Mouse (Mus musculus) left cerebral cortex, adult 9 months (tissue): ENCODE measurements around the gene Slc7a11.

Experiments used
- DNase-seq, 2 experiments: peaks; one replicate each; pipeline ENCODE4 v3.0.0; 2022; ENCODE audit warnings: low spot score in 2 of 2

Slc7a11 gene

DNA sequence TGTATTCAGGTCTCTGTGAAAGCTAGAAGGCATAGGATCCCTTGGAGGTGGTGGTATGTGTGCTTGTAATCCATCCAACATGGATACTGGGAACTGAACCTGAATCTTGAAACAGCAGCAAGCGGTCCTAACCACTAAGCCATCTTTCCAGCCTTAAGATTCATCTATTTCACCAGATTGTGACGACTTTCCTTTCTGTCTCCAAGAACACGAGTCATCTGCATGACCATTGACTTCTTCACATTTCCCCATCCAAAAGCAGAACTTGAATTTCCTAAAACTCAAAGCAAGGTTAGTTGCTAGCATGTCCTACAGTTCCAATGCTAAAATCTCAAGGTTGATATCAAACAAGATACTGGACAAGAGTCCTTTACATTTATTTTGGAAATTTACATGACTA, 37.5 kb downstream of the Slc7a11 start:
- DNase-seq, result no peak

DNA sequence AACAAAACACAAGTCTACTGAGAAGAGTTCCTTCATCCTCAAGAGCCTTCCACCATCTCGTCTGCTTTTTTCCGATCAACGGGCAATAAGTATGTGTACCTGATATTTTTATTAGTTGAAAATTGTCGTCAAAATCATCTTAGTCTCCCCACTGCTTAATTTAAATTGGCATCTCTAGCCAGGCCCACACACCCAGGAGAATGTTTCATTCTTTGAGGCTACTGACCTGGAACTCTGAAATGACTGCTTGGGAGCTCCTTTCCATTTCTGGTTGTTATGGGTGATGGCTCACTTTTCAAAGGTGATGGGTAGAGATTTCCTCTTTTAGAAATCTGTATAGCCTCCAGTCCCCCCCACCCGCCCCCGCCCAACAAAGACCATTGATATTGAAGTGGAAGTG, 54.6 kb downstream of the Slc7a11 start:
- no peak for DNase-seq

DNA sequence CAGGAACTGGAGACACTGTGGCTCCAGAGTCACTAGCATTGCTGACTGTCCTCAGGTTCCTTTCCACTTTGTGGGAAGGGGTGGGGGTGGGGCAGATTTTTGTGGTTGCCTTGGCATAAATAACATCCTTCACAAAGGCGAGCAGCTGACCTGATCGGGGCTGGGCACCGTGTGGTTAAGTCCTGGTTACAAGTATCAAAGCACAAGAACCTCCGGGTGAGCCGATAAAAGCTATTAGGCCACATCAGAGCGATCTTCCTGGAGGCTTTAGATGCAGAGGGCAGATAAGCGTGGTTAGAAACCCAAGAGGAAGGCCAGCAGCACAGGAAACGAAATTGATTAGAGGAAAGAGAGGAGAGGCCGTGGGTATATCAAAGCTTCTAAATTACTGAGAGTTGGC, 55.1 kb downstream of the Slc7a11 start:
- no peak for DNase-seq

DNA sequence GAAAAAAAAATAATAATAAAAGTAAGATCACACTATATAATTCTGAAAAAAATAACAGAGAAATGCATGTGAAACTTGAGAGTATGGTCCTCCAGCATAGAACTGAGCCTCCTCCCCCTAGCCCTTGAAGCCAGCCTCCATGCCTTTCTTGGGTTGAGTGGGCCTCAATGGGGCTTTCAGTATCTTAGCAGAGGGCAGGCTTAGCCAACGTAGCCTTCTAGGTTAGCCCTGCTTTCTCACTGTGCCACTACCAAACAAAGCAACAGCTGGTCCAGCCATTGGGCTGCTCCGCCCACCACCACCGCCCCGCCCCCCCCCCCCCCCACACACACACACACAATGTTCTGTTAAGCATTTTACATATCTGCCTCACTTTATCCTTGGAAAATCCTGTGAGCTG, 56.1 kb downstream of the Slc7a11 start:
- DNase-seq, result no peak

DNA sequence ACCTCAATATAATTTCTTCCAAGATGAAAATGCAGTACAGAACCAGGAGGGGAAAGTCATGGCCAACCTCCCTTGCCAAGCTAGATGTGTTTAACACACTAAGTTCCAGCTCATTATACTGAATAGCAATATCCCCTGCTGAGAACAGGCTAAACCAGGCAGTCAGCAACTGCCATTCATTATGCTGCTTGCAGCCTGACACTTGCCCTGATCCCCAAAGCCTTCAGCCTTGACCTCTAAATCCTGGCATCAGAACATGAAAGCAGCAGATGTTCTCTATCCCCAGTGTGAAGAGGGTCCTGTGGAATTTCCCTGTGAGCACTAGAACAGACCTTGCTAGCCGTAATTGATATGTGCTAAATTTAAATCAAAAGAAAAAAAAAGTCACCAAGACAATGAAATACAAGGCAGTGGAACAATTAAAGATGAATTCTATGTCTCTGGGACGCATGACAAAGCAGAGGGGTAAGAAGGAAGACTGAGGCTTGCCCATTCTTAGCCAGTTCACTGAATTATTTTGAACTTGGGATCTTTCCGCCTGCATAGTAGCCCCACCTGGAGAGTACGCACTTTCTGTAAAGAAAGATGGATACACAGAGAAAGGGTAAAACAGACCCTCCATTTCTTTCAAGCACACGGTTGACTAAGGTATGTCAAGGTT, 56.7 kb downstream of the Slc7a11 start:
- DNase-seq, result no peak

DNA sequence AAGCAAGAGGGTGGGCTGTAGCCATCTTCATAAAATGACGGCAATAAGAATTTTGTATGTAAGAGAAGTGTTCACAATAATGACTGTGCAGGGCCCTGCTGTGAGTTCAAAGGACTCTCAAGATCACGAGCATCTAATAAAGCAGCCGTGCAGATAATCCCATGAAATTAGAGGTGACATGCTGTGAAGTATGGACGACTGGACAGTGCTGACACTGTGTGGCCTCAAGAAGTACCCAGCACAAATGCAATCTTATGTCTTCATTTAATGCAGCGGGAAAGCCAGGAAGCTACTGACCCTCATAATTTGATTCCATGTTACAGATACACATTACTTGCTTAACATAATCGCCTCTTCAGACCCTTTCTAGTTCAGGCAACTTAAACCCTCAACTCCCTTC, 57.3 kb downstream of the Slc7a11 start:
- DNase-seq, result no peak

DNA sequence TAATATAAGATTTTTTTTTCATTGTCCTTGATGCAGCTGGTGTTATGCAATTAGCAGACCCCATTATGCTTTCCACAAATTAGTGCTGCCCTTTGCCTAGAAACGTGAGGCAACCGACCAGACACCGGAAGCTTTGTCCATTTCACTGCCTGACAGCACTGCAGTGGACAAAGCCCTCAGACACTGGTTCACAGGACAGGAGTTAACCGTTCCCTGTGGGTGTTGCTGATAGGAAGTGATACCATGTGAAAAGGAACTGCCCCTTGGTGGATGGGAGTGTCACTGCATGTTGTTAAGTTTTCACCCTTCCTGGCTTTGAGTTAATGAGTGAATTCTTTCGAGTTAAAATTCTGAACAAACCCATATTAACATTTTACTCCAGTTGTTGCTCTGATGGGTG, 60.7 kb downstream of the Slc7a11 start:
- DNase-seq, result peak in 1 of 2 experiments; percentile 11

DNA sequence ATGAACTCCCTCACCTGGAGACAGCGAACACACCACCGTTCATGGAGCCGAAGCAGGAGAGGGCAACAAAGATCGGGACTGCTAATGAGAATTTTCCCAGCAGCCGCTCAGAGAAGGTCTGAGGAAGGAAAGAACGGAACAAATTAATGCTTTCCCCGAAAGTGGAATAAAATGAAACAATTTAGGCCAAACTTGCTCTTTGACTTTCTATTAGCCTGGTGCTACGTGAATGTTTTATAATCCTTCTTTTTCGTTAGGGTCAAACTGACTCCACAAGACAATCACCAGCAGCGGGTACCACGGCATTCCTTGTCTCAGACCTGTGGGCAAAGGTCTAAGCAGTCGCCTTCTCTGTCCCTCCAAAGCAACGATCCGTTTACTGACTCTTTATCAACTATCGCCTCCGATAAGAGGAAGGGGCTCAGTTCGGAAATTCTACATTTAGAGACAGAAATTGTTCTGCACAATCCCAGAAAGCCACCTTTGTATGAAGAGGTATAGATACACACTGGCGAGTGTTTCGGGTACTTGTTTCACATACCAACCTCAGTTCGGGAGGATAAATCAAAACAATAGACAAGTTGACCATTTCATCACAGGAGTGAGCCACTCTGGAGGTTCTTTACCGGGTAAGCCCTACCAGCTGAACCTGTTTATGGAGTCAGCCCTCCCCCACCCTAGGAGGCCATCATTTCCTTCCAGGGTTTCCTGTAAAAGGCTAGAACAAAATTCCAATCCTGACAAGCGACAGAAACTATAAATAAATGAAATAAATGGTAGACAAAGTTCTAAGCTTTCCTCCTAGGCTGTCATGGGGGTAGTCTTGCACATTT, 61.3 kb downstream of the Slc7a11 start:
- DNase-seq, result no peak

DNA sequence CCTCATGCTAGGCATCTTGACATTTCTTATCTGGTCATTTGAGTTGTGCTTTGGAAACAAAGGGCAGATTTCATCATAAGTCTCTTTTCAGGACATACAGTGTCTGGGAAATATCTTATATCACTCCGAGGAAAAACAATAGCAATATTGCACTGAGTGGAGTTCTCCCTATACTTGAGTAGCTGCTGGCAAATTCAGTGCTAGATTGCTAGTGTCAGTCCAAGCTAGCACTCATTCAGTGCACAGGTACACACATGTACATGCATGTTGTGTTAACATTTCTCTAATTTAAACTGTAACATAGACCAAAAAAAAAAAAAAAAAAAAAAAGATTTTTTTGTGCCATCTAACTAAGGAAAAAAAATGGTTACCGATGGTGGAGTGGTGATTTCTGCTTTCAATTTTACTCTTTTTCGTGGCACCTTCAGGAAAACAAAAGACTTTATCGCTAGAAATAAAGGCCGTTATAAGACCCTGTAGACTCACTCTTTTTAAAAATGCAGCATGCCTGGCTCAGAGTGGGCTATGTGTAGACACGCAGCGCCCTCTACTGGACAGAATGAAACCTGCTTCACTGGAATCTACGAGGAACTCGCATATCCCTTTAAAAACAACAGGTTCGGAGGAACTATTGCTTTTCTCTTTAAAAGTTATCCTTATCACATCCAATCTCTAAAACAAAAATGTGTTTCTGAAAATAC, 62.1 kb downstream of the Slc7a11 start:
- DNase-seq, result peak; percentile 39 to 90

DNA sequence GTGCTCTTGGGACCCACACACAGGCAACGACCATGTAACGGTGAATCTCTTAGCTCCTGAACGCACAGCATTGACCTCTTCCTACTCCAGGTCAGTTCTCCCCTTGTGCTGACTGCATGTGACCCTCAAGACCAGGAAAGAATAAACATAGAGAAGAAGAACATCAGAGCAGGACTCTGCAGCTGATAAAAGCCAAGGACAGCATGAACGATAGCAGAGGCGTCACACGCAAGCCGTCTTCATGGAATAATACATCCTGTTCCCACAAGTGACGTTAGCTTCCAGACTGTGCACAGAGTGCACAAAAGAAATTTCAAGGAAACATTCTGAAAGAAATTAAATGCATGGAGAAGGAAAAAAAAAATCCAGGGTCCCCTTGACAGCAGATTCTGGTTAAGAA, 63.5 kb downstream of the Slc7a11 start:
- no peak for DNase-seq

DNA sequence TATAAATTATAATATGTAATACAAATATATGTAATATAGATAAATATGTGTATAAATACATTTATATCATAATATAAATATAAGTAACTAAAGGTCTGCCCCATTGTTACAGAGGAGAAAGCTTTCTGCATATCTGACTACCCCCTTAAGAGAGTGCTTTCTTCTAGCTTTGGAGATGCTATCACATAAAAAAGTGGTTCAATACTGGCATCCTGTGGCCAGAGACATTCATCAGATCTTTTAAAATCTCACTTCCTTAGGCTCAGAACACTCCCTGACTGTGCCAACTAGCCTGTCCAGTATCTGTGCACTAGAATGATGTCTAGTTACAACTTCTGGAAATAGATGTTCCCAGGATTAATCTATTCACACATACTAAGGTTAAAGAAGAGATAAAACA, 67.9 kb downstream of the Slc7a11 start:
- DNase-seq, result no peak

DNA sequence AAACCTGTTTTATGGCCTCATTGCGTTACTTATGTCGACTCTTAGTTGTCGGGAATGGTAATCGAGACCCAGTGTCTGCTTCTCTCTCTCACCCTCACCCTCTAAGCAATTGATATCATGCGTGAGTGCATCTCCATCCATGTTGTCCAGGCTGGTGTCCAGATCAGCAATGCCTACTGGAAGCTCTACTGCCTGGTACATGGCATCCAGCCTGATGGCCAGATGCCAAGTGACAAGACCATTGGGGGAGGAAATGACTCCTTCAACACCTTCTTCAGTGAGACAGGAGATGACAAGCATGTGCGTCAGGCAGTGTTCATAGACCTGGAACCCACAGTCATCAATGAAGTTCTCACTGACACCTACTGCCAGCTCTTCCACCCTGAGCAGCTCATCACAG, 73.6 kb downstream of the Slc7a11 start:
- no peak for DNase-seq

DNA sequence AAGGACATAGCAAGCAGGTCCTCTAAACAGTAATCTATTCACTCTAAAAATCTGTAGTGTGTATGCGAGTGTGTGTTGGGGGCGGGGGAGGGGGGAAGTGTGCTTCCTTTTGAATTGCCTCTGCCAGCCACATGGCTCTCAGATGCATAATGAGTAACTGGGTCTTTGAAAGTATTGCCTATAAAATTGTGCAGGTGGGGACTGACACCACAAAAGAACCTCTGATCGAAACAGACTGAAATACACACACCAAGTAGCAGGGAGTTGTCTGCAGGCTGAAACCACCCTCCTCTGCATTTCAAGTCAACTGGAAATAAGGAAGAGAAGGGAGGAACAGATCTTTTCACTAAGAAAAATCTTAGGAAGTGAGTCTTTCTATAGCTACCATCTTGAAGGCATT, 76.2 kb downstream of the Slc7a11 start:
- no peak for DNase-seq

DNA sequence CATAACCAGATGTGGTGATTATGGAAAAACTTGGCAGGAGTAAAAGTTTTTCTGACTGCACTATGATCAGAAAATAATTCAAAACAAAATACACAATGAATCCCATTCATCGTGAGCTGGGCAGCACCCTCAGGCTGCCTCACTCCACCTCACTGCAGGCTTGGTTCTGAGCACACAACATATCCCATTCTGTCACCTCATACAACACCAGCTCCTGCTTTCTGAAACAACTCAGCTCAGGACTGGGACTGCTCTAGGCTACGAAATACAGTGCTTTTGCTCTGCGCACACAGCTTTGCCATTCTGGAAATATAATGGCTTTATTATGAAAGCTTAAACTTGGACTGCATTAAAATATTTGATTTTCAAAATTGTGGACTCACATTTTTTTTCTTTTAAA, 79.8 kb downstream of the Slc7a11 start:
- no peak for DNase-seq

DNA sequence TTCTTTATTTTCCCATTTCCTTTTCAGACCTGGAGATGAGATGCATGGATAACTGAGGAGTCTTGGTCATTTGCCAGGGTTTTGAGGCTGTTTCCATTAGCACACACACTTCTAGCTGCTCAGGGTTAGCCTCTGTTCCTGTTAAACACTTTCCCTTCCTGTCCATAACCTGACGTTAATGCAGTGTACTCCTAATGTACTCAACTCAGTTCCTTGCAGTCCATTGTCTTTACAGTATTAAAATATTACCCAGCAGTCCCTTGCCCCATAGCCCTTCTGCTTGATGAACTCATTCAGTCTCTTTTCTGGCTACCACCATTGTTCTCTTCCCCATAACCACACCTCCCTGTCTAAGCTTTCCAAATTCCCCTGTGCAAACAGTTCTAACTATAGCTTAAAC, 96.3 kb downstream of the Slc7a11 start:
- no peak for DNase-seq

DNA sequence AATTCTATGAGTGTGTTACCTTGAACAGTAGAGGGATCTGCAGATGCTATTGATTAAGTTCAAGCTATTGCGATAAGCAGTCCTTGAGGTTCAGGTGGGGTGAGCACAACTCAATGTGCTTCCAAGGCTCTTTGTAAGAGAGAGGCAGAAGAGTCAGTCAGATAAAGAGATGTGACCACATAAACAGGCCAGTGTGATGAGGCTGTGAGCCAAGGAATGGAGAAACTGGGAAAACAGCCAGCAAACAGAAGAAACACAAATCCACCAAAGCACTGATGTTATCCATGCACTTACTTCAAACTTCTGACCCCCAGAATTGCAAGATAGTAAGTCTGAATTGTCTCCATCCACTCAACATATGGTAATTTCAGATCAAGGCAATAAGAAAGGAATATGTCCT, 99.0 kb downstream of the Slc7a11 start:
- no peak for DNase-seq

DNA sequence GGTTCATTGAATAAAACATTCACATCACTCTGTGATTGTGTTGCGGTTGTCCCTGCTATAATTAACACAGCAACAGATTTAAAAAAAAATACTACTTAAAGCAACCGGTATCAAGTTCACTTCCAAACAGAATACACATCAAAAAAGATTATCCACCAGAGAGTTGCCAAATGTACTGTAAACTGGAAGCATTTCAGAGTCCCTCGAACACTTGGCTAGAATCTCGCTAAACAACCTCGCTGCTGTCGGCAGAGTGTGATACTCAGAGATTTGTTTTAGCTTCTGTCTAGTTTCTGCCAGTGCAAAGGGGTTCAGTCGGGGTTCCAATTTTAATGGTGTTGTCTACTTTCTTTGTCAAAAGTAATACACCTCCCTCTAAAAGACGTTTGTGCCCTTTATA, 118.9 kb downstream of the Slc7a11 start:
- no peak for DNase-seq

DNA sequence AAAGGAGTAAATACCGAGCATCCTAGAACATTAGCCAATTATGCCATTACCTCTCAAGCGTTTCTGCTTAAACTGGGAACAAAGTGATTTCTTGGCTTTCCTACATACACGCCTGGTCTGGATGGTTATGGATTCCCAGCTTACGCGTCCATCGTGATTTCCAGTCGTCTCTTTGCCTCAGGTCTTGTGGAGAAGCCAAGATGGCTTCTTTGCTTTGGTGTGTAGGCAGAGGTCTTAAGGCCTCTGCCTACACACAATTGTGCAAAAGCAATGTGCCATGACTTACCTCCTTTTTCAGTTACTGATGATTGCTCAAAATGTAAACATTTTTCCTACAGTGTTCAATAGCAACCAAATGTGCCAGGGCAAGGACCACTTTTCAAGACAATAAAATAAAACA, 119.5 kb downstream of the Slc7a11 start:
- DNase-seq, result no peak

DNA sequence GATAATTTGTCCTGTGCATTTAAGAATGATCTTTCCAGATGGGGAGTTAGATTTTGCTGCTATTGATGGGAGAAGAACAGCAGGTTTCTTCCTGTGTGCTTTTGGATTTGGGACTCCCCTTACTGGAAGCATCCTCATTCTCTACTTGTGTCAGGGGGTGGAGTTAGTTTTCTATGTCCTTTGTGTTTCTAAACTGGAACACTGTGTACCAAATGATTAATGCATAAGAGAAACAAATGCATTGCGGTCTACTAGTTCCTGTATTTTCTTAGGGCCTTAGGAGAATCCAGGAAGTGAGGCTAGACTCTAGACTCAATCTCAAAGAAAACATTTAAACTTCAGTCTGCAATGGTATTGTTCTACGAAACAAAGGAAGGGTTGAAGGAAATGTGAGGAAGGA, 122.6 kb downstream of the Slc7a11 start:
- no peak for DNase-seq

DNA sequence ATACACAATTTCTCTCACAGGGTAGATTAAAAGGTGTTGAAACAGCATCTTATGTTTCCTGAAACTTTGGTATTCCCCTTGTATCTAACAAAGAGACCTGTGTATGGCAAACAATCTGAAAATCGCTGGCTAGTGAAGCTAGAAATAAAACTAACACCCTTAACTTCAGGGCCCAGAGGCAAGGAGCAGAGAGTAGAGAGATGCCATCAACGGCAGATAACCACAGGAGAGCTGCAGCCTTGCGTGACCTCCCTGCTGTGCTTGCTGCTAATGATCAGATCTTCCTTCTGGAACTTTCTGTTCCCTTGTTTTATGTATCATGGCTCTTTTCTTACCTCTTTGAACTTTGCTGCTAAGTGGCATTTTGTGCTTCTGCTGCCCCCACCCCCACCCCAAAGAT, 125.3 kb downstream of the Slc7a11 start:
- no peak for DNase-seq

DNA sequence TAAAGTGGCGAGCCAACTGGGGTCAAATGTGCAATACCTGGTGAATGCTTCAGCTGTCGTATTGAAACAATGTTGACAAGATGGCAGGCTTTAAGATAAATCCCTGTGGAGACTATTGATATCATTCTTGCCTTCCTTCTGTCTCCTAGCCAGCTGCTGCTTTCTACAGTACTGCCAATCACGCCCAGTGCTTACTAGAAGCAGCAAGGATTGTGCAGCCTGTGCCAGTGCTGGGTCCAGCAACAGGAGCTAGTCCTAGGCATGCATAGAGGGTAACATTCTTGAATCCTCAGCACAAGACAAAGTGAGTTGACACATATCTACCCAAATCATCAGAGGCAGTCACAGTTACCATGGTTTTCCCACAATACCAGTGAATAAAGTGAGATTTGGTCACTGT, 129.6 kb downstream of the Slc7a11 start:
- no peak for DNase-seq

DNA sequence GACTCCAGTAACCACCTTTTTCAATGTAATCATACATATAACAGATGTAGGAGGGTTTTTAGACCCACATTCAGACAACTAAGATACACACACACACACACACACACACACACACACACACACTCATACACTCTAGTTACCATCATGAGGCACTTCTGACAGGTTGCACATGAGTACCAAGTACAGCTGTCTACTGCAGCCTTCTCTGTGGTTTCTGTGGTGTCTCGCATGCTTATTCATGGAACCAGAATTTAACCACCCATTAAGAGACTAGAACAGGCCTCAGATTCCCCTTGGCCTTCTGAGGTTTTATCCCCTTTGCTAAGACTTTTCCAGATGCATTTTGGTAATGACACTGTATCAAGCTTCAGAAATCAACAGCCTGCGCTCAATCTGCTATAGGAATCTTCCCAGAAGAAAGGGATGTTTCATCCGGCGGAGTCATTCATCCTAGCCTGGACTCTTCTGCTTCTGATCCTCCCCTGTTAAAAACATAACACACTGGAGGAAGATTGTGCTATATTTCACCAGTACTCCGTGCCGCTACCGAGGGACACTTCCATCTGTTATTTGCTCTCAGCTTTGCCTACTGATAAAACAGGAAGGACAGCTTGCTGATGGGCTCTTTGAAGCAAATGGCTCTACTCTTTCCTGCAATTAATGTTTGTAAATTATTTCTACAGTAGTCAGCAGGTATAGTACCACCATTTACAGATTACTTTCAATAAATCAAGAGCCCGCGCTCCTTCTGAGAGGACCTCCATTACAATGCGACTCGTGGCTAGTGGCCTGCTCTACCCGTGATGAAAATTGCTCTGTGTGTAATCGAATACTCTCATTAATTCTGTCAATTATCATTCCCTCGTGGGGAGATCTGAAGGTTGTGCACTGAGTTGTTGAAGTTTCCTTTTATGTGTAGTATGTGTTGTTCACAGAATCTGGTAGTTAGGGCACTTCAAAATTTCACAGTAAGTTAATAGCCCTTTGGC, 135.8 kb downstream of the Slc7a11 start:
- no peak for DNase-seq
